Mouse (Mus musculus): ENCODE measurements around the gene Atp11b.

The Atp11b gene

DNA sequence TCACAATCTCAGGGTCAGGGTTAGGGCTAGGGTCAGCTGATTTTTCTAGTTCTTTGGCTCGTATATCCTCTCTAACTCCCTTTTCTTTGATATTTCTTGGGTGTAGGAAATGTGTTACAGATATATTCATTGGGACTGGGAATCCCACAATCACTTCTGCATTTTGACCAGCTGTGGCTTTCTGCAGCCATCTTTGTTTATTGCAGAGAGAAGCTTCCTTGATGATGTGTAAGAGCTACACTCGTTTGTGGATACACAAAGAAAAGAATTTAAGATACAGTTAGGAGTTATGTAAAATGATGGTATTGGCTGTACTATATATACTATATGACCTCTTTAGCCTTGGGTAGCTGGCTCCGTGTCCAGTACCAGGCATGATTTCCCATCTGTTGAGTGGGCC is 25.8 kb downstream of the Atp11b start:
- no peak for DNase-seq (ENCODE audit: low spot score in 2 of 2)

DNA sequence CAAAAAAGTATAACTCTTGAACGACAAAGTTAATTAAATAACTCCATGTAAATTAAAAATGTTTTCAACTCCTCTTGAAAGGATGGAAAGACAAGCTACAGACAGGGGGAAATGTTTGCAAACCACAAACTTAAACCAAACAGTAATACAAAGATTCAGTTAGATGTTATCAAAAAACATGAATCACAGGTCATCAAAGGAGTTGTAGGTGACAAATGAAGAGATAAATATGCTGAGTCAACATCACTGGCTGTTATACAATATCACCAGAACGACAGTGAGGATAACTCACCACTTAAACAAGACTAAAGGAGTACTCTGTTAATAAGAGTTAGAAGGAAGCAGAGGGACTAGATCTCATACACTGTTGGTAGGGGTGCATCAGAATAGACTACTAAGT is 48.1 kb downstream of the Atp11b start:
- no peak for DNase-seq (ENCODE audit: low spot score in 2 of 2)

DNA sequence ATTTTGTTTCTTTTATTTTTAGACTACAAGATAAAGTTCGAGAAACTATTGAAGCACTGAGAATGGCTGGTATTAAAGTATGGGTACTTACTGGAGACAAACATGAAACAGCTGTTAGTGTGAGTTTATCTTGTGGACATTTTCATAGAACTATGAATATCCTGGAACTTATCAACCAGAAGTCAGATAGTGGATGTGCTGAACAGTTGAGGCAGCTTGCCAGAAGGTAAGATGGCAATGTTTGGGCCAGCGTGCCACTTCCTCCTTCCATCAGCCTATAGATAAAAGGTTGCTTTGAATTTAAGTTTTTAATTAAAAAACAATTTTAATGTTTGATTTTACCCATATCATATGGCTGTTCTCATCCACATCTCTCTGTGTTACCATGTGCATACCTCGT is 66.0 kb downstream of the Atp11b start:
- no peak for DNase-seq (ENCODE audit: low spot score in 2 of 2)

DNA sequence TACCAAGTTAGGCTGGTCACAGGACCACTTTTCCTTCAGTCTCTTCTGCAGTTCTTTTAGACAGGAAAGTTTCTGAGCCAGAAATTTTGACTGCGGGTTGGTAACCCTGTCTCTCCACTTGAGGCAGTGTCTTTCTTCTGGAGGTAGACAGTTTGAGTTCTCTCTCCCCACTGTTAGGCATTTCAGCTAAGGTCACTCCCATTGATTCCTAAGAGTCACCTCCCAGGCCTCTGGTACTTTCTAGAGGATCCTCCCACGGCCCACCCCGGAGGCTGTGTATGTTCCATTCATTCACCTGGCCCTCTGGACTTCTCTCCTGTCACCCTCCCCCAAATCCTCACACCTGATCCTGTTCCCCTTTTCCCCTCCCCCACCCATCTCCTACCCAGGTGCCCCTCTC is 68.1 kb downstream of the Atp11b start:
- DNase-seq (ENCODE audit: low spot score in 2 of 2): no peak

DNA sequence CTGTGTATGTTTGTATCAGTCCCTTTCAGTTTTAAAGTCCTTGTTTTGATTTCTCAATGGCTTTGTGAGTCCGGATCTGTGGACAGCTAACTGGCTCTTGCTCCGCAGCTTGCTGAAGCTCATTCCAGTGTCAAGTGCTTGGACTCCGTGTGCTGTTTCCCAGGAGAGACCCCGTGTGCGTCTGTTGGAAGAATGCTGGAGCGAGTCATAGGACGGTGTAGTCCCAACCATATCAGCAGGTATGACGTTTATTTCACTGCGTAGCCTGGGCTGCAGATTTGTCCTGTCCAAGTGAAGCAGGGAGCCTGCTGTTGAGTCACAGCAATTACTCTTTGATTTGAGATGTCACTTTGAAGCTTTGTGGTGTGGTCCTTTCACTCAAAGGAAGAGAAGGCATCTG is 95.4 kb downstream of the Atp11b start:
- no peak for DNase-seq (ENCODE audit: low spot score in 2 of 2)

DNA sequence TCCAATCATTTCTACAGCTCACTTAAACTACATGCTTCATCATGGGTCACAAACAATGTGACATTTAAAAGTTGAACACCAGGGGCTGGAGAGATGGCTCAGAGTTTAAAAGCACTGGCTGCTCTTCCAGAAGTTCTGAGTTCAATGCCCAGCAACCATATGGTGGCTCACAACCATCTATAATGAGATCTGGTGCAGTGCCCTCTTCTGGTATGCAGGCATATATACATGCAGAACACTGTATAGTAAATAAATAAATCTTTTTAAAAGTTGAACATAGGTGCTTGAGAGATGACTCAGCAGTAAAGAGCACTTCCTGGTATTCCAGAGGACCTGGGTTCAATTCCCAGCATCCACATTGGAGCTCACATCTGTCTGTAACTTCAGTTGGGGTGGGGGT is 129.4 kb downstream of the Atp11b start:
- no peak for DNase-seq (ENCODE audit: low spot score in 2 of 2)

DNA sequence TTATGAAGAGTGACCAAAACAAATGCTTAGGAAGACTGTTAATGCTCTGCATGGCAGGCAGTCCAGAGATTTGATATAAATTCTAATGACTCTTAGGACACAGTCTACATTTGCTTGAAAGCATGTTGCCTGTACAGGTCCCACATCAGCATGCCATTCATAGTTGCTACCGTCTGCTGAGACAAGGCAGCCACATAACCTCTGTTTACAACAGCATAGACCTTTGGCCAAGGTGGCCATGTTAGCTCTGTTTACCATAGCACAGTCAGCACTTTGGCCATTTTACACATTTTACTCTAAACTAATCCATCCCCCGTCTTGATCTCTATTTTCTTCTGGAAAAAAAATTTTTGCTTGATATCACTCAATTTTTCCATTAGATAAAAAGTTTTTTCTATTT is 135.6 kb downstream of the Atp11b start:
- no peak for DNase-seq (ENCODE audit: low spot score in 2 of 2)

DNA sequence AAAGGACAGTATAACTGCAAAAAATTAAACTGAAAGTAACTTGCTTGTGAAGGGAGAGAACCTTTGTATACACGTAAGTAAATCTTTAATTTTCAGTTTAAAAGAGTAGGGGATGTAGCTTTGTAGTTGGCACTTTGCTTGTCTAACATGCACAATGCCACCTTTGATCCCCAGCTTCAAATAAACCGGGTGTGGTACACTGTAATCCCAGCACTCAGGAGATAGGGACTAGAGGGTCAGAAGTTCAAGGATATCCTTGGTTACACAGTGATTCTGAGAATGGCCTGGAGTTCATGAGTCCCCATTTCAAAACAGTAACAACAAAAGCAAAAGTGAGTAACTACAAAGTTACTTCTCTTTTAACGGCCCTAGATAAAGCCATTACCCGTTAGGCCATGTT is 137.2 kb downstream of the Atp11b start:
- DNase-seq (ENCODE audit: low spot score in 2 of 2): no peak

DNA sequence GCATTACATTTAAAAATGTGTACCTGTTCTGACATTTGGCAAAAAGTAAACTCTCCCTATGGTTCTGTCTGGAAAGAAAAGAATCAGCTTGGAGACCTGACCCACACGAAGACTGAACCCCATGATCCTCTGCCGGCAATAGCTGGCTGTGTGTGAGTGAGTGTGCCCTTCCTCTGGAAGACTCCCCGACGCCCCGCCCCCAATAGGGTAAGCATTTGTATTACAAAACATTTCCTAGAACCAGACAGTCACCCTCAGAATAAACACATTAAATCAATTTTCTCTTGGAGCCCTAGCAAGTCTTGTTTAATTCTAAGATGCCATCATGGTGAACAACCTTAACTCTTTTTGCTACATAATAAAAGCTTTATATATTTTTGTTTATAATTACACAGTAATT is 139.2 kb downstream of the Atp11b start:
- DNase-seq (ENCODE audit: low spot score in 2 of 2): no peak

DNA sequence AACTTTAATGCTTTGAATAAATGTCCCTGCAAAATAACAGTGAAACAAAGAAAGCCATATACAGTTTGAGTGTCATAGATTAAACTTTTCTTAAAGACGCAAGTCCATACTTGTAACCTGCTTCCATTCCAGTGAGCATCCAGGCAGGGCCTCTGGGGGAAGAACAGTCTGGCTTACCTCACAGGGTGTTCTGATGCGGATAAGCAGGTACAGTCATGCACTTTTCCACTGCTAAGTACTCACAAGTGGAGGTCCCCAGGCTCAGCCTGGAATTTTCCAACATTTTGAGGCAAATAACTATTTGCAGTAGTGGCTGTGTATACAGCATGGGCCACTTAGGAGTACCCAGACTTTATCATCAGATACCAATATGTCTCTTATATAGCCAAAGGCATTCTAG is 144.0 kb downstream of the Atp11b start:
- no peak for DNase-seq (ENCODE audit: low spot score in 2 of 2)

DNA sequence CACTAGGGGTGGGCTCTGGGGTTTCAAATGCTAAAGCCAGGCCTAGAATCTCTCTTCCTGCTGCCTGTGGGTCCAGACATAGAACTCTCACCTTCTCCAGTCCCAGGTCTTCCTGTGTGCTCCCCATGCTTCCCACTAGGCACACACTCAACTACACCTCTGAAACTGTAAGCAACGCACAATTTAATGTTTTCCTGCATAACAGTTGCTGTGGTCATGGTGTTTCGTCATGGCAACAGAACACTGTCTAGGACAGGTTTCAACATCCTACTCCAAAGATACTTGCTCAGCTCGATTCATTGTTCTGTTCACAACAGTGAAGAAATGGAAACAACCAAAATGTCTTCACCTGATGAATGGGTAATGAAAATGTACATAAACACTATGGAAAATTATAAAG is 145.2 kb downstream of the Atp11b start:
- DNase-seq (ENCODE audit: low spot score in 2 of 2): no peak

DNA sequence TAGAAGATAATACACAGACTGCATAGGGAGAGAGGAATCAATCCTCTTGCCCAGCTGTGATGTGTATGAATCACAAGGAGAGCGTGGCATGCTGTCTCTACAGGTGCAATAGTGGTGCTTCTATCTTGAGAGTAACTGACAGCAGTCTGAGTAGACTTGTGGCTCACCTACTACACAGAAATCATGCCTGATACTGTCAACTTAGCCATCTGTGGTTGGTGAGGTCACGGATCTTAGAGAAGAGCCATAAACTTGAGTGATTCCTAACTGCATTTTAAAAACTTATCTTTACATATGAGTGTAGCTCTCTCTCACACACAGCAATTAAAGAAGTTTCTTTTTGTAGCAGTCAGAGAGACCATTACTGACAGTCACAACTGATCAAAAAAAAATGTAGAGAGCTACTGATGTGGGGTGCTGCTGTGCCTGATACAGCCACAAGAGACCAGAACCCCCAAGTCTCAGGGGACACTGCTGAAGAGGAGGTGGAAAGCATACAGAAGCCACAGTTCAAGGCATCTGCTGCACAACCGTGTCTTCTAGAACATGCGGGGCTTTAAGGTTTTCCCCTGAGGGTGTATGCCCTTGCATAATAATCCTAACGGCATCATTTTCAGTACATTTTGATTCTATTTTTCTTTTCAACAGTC is 146.8 kb downstream of the Atp11b start:
- DNase-seq (ENCODE audit: low spot score in 2 of 2): no peak
